Mouse (Mus musculus) intestine, embryonic 16.5 days (tissue): Measurements from ENCODE around the gene Ccdc162. TPM values are rescaled to one million over a fixed set of nuclear protein-coding genes. Genes with fewer than 3 reads are reported as not detected.
"Not testable (repeated sequence)": the region's sequence is repeated elsewhere in the genome, so short reads cannot be mapped to it uniquely, and the experiment has no call there.

ENCODE experiments used
- ATAC-seq: fragments of 200-750 bp; cut with Nextera tagmentation; 2 replicates; pipeline ENCODE4 v1.8.0; 2017; ENCODE audit warnings: moderate TSS enrichment, moderate library complexity
- H3K27ac ChIP-seq: fragments of 300-500 bp; sonication (generic); 2 replicates; pipeline ENCODE4 v1.5.1; 2014; ENCODE audit warnings: mild to moderate bottlenecking, low read length
- H3K27me3 ChIP-seq: fragments of 300-500 bp; sonication (generic); replicated peaks from 2 replicates; pipeline ENCODE4 v1.6.1; 2014; ENCODE audit warnings: low read length, control low read depth, mixed read lengths; ENCODE audit not compliant: control insufficient read depth, insufficient read depth
- H3K36me3 ChIP-seq: fragments of 300-500 bp; sonication (generic); 2 replicates; pipeline ENCODE4 v1.6.1; 2014; ENCODE audit warnings: low read length, control low read depth; ENCODE audit not compliant: control insufficient read depth, insufficient read depth
- H3K4me1 ChIP-seq: fragments of 300-500 bp; sonication (generic); 2 replicates; pipeline ENCODE4 v1.6.1; 2014; ENCODE audit warnings: low read length, control low read depth, mixed read lengths; ENCODE audit not compliant: control insufficient read depth, insufficient read depth
- H3K4me2 ChIP-seq: fragments of 300-500 bp; sonication (generic); 2 replicates; pipeline ENCODE4 v1.6.1; 2014; ENCODE audit warnings: low read depth, low read length, control low read depth
- H3K4me3 ChIP-seq: fragments of 300-500 bp; sonication (generic); 2 replicates; pipeline ENCODE4 v1.5.1; 2014; ENCODE audit warnings: mild to moderate bottlenecking, low read length
- H3K9ac ChIP-seq: fragments of 300-500 bp; sonication (generic); 2 replicates; pipeline ENCODE4 v1.6.1; 2014; ENCODE audit warnings: low read depth, low read length
- H3K9me3 ChIP-seq: fragments of 300-500 bp; sonication (generic); 2 replicates; pipeline ENCODE4 v1.6.1; 2016; ENCODE audit warnings: low read length, control low read depth; ENCODE audit not compliant: control insufficient read depth
- WGBS: fragments of 180-500 bp; shearing (Covaris S2); extraction: QIAGEN DNeasy Blood & Tissue Kit; methylation state at CpG from one replicate; pipeline ENCODE4 v1.1.7; 2014; 5-methylcytosine and 5-hydroxymethylcytosine counted together
- polyA plus RNA-seq: library from polyadenylated mRNA; unstranded; fragments of >200 nt; fragmentation: Nextera tagmentation; extraction: Ambion mirVana; gene quantifications from 2 replicates; pipeline ENCODE4 v1.2.1, GENCODE M21; 2015

Ccdc162 gene
- polyA plus RNA-seq, 1 experiment from 2014 or later: 1.0 TPM

DNA sequence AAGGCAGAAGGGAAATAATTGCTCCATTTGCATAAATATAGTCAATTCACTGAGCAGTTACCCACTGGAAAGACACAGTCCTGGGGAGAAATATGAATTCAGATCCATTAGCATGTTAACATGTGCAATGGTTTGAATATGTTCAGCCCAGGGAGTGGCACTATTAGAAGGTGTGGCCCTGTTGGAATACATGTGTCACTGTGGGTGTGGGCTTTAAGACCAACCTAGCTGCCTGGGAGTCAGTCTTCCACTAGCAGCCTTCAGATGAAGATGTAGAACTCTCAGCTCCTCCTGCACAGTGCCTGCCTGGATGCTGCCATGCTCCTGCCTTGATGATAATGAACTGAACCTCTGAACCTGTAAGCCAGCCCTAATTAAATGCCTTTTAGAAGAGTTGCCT, 60.8 kb downstream of the Ccdc162 start:
- not testable (repeated sequence) for ATAC-seq, H3K27ac ChIP-seq, H3K4me2 ChIP-seq

DNA sequence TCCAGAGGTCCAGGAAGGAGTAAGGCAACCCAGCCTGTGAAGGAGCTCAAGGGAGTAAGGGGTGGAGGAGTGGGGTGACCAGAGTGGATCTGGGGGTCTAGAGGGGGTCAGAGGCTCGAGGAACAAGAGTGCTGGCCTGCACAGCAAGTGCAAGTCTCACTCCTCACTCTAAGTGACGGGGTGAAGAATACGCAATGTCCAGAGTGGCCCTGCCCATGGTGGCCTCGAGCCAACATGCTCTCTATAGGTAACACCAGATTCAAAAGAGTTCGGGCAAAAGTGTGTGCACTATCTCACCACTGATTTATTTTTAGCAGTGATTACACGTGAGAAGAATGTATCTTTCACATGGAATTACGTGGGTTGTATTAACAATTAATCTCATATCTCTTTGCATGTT, 63.4 kb downstream of the Ccdc162 start:
- Histone ChIP-seq H3K4me3 (no peak overlapping the region), H3K4me1 (peaks cover 3% of the 10 kb centered on the region), H3K9me3 (no peaks in the 10 kb centered on the region), H3K27me3 (no peaks in the 10 kb centered on the region), H3K36me3 (no peaks in the 10 kb centered on the region), H3K27ac (peak overlapping the region; percentile 38; the same call in 1 of the 2 replicates), H3K9ac (no peak overlapping the region), H3K4me2 (peak overlapping the region; percentile 17; the same call in 1 of the 2 replicates)
- ATAC-seq: peak; percentile 42; the same call in 1 of the 2 replicates
- WGBS: 54% methylated on average over 7 of the region's 7 CpGs

More for the DNA sequence above, 60.8 kb downstream of the Ccdc162 start:
- not testable (repeated sequence) for H3K36me3 ChIP-seq, H3K4me3 ChIP-seq, H3K4me1 ChIP-seq, H3K27me3 ChIP-seq, H3K9me3 ChIP-seq, H3K9ac ChIP-seq

DNA sequence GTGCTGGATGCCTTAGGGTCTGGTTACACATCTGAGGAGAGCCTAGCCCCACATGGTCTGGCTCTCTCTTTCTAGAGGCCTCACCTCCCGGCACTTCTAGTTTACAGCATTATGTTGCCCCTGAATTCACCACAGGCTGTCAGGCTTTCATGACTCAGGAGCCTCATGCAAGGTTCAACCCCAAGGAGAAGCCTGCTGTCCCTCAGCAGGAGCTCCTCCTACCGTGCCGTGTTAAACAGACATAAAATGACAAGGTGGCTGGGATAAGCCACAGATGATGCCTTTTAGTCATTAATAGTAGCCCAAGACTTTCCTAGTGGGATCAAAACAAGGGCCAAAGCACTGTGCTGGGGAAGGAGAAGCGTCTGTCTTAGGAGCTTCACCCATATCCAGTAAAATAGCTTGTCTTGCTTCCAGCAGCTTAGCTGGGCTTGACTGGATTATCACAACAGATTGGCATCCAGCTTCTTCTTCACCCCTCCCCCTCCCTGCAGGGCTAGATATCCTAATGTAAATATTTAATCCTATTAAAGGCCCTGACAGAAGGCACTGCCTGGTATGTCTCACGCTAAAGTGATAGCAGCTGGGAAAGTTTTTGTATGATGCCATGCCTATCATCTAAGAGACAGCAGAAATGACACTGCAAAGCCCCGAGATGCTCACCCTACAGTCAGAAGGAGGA, 64.2 kb downstream of the Ccdc162 start:
- Histone ChIP-seq H3K27ac (peak overlapping the region; percentile 38; the same call in 1 of the 2 replicates), H3K36me3 (no peaks in the 10 kb centered on the region), H3K4me1 (peaks cover 3% of the 10 kb centered on the region), H3K4me2 (peak overlapping the region; percentile 17; the same call in 1 of the 2 replicates), H3K9ac (no peak overlapping the region), H3K9me3 (no peaks in the 10 kb centered on the region), H3K27me3 (no peaks in the 10 kb centered on the region), H3K4me3 (no peak overlapping the region)
- ATAC-seq: peak; percentile 54; the same call in 1 of the 2 replicates
- WGBS: 21% methylated on average over 6 of the region's 6 CpGs

DNA sequence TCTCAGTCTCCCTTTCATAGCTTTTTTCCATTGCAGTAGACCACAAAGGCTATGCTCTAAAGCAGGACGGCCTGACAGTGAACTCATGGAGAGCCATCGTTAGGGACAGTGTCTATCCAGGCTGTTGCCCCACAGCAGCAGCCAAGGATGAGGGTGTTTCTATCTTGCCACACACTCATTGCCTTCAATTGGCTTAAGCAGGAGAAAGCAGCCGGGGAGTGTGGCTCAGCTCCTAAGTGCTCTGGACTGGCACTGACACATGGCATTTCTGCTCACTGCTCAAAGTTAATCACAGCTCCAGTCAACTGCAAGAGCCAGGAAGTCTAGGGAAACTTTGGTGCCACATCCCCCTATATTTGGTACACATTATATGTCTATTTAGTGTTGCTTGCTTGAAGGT, 64.9 kb downstream of the Ccdc162 start:
- Histone ChIP-seq H3K4me2 (no peak overlapping the region), H3K9me3 (no peaks in the 10 kb centered on the region), H3K36me3 (no peaks in the 10 kb centered on the region), H3K27ac (no peak overlapping the region), H3K9ac (no peak overlapping the region), H3K4me3 (no peak overlapping the region), H3K4me1 (peaks cover 3% of the 10 kb centered on the region), H3K27me3 (no peaks in the 10 kb centered on the region)
- WGBS: 91% methylated on average over 3 of the region's 3 CpGs
- no peak for ATAC-seq

DNA sequence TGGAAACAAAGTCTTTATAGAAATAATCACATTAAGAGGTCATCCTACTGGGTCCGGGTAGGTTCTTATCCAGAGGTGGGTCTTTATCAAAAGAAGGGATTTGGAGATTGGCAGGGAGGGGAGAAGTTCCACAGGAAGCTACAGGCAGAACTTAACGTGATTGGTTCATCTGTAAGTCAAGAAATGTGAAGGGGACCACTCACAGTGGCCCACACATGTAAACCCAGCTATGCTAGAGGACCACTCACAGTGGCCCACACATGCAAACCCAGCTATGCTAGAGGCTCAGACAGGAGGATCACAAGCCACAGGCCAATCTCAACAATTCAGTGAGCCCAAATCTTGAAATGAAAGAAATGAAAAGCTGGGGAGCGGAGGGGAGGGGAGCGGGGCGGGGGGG, 67.2 kb downstream of the Ccdc162 start:
- no peaks in the 10 kb centered on the region for H3K27me3 ChIP-seq
- H3K4me2 ChIP-seq: no peak overlapping the region
- H3K9ac ChIP-seq: no peak overlapping the region
- 82% methylated on average over 5 of the region's 5 CpGs for WGBS
- no peaks in the 10 kb centered on the region for H3K9me3 ChIP-seq
- no peak overlapping the region for H3K27ac ChIP-seq
- no peaks in the 10 kb centered on the region for H3K36me3 ChIP-seq
- no peak overlapping the region for H3K4me3 ChIP-seq
- H3K4me1 ChIP-seq: peaks cover 3% of the 10 kb centered on the region
- ATAC-seq: no peak

DNA sequence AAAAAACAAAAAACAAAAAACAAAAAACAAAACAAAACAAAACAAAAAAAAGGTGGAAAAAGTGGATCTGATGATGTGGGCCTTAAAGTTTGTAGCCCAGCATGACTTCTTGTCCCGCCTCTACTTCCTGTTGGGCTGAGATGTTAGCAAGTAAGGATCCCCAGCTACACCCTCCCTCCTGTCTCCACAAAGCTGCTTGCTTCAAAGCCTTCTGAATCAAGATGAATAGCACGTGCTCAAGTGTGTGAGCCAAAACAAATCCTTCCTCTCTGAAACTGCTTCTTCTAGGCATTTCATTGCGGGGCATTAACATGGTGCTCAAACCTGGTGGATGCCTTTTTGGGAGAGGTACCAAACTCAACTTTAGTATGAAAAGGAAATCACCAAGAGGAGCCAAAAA, 77.7 kb downstream of the Ccdc162 start:
- WGBS: 76% methylated on average over 3 of the region's 3 CpGs
- Histone ChIP-seq H3K9ac (no peak overlapping the region), H3K36me3 (no peaks in the 10 kb centered on the region), H3K4me1 (no peaks in the 10 kb centered on the region), H3K27ac (no peak overlapping the region), H3K4me2 (no peak overlapping the region), H3K27me3 (no peaks in the 10 kb centered on the region), H3K9me3 (no peaks in the 10 kb centered on the region), H3K4me3 (no peak overlapping the region)
- ATAC-seq: no peak

DNA sequence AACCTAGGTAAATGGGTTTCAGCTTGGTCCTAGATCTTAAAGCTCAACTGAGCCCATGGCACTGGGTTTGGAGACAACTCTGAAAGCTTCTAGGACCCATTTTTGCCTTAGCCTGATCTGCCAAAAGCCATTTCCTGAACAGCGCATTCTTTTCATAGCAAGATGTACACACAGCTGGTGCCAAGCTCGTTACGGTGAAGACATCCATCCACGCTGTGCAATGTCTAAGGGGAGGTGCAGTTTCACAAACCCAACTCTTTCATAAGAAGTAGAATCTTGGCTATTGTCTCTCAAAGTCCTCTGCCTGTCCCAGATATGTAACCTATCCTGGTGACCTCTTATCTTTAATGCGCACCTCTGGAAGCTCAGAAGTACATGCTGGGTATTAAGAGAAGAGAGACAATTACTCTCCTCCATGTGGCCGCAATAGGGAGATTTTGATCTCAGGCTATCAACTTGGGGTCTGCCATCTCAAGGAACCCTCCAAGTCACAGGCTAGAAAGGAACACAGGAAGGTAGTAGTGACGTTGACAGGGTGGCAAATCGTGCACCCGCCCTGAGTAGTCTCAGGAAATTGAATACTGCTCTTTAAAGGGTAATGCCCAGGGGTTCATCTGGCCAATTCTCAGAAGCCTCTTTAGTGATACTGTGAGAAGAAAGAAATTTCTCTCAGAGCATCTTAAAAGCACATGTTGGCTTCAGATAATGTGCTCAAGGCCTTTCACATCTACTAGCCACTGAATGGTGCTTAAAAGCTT, 81.0 kb downstream of the Ccdc162 start:
- ATAC-seq: no peak
- no peaks in the 10 kb centered on the region for H3K27me3 ChIP-seq
- H3K4me1 ChIP-seq: no peaks in the 10 kb centered on the region
- no peak overlapping the region for H3K27ac ChIP-seq
- H3K9me3 ChIP-seq: no peaks in the 10 kb centered on the region; the same call in 1 of the 2 replicates
- no peak overlapping the region for H3K9ac ChIP-seq
- 68% methylated on average over 9 of the region's 9 CpGs for WGBS
- H3K4me3 ChIP-seq: no peak overlapping the region
- no peaks in the 10 kb centered on the region for H3K36me3 ChIP-seq
- H3K4me2 ChIP-seq: no peak overlapping the region

DNA sequence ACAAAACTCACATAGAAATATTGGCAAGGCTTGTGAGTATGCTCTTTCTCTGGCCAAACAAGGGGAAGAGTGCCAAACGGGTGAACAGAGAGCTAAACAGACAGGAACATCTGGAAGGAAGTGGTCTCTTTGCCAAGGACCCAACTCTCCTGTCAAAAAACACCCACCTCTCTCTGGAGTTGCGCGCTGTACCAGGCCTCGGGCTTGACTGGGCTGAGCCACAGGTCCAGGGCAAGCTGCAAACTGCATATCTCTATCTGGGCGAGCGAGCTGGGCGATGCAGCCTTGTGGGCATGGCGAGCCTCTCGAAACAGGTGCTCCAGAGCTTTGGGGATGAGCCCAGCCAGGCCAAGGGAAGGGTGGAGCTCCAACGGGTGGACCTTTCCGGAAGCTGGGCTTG, 82.6 kb downstream of the Ccdc162 start:
- no peaks in the 10 kb centered on the region for H3K27me3 ChIP-seq
- ATAC-seq: no peak
- H3K9me3 ChIP-seq: no peaks in the 10 kb centered on the region; the same call in 1 of the 2 replicates
- WGBS: 89% methylated on average over 11 of the region's 11 CpGs
- H3K4me3 ChIP-seq: no peak overlapping the region
- H3K27ac ChIP-seq: no peak overlapping the region
- H3K4me1 ChIP-seq: no peaks in the 10 kb centered on the region
- no peaks in the 10 kb centered on the region for H3K36me3 ChIP-seq
- no peak overlapping the region for H3K9ac ChIP-seq
- no peak overlapping the region for H3K4me2 ChIP-seq

DNA sequence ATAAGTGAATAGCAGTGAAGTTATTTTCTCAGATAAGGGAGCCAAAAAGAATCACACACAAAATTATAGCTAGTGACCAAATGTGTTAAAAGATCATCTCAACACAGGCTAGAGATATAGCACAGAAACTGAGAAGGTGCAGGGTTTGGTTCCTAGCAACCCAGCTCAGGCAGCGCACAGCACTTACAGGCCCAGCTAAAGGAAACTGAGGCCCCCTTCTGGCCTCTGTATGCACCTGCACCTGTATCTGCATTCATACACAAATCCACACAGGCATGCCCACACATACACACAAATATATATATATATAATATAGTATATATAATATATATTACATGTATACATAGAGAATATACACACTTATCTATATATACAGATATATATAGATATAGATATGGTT, 84.4 kb downstream of the Ccdc162 start:
- no peaks in the 10 kb centered on the region for H3K36me3 ChIP-seq
- no peaks in the 10 kb centered on the region for H3K27me3 ChIP-seq
- H3K9ac ChIP-seq: no peak overlapping the region
- no peak overlapping the region for H3K4me2 ChIP-seq
- H3K9me3 ChIP-seq: no peaks in the 10 kb centered on the region; the same call in 1 of the 2 replicates
- no peak overlapping the region for H3K4me3 ChIP-seq
- H3K4me1 ChIP-seq: no peaks in the 10 kb centered on the region
- 94% methylated on average over 1 of the region's 1 CpGs for WGBS
- no peak for ATAC-seq
- H3K27ac ChIP-seq: no peak overlapping the region
